Comparison of ENCODE assay signal across 8 mouse cellular contexts in the genomic region with DNA sequence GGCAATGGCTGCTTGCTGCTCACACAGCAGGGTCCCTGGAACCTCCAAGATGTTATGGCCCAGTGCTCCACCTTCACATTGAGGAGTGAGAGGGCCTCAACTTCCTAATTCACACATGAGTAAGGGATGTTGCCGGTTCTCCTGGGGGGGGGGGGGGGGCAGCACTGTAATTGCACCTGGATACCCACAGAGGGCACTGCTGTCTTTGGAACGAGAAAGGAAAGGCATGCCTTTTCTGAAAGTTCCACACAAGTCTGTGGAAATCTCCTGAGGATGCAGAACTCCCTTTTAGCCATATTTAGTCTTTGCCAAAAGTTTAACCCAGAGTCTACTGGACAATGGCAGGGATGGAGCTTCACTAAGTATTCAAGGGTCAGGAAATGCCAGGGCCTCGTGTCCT. TPM values are rescaled to one million over a fixed set of nuclear protein-coding genes. Genes with fewer than 3 reads are reported as not detected.
A peak's percentile ranks its signal among the peaks of the same experiment; 100 is the strongest.
DNase-seq lines count a peak whose midpoint lies in the region; ATAC-seq and TF ChIP-seq lines count a peak whose summit lies in the region.
"Had no signal": no experiment of that assay in that cellular context is flagged by ENCODE, and none has a peak within 500 bp of the region (broad histone marks: within the 10 kb centered on the region; RNA-seq: fewer than 3 reads in every experiment).

No protein-coding gene starts in this region.

- ATAC-seq in heart, postnatal 0 days (ENCODE audit: insufficient read depth, low read depth), result no peak; the same call in 1 of the 2 replicates
- ATAC-seq in neural tube, embryonic 11.5 days (ENCODE audit: insufficient read depth, low FRiP score, low TSS enrichment), result no peak
- ATAC-seq in common myeloid progenitor, adult 5-6 weeks (replicated peaks; ENCODE audit: low read depth, poor library complexity, severe bottlenecking), result 0 out of 2 replicates have a peak, but pooled peaks have one; percentile 9
- ATAC-seq in stomach, postnatal 0 days (ENCODE audit: low FRiP score, low TSS enrichment), result no peak

- DNase-seq in heart, postnatal 0 days (ENCODE audit: low spot score), result peak; percentile 64
- DNase-seq in heart, adult 9 months (ENCODE audit: low spot score in 2 of 2), result no peak
- DNase-seq in neural tube, embryonic 11.5 days (ENCODE audit: low spot score), result peak; percentile 36
- no peak for DNase-seq in neural tube, embryonic 10.5 days (ENCODE audit: extremely low spot score, low spot score)
- peak; percentile 65 for DNase-seq in stomach, postnatal 0 days (ENCODE audit: low spot score)
- no peak for DNase-seq in c-Kit-positive CD71-positive TER-119-positive erythroid progenitor cells, embryonic 14.5 days (ENCODE audit: low spot score)

- peaks cover 17% of the 10 kb centered on the region for H3K4me1 ChIP-seq in heart, postnatal 0 days (ENCODE audit: control insufficient read depth, insufficient read depth)
- H3K4me1 ChIP-seq in neural tube, embryonic 11.5 days (ENCODE audit: control insufficient read depth, insufficient read depth, low read length), result no peaks in the 10 kb centered on the region; the same call in 1 of the 2 replicates
- no peaks in the 10 kb centered on the region; the same call in 1 of the 2 replicates for H3K4me1 ChIP-seq in stomach, postnatal 0 days (replicated peaks; ENCODE audit: control insufficient read depth, insufficient read depth)

- no peak overlapping the region for H3K9ac ChIP-seq in heart, postnatal 0 days (replicated peaks; ENCODE audit: low read depth, low read length)
- no peak overlapping the region for H3K9ac ChIP-seq in neural tube, embryonic 11.5 days (ENCODE audit: low read length)
- no peak overlapping the region for H3K9ac ChIP-seq in stomach, postnatal 0 days (ENCODE audit: low read length)
- H3K9ac ChIP-seq: embryonic facial prominence, embryonic 15.5 days had no signal

- no peaks in the 10 kb centered on the region for H3K36me3 ChIP-seq in heart, postnatal 0 days (replicated peaks; ENCODE audit: control insufficient read depth, insufficient read depth, low read length)
- no peaks in the 10 kb centered on the region for H3K36me3 ChIP-seq in neural tube, embryonic 11.5 days (ENCODE audit: control insufficient read depth, insufficient read depth, low read length)
- no peaks in the 10 kb centered on the region for H3K36me3 ChIP-seq in stomach, postnatal 0 days (ENCODE audit: control insufficient read depth, insufficient read depth, low read length)

- 11% methylated on average over 3 of the region's 3 CpGs for WGBS in heart, postnatal 0 days
- WGBS in neural tube, embryonic 11.5 days, result 44% methylated on average over 3 of the region's 3 CpGs
- WGBS in stomach, postnatal 0 days, result 17% methylated on average over 3 of the region's 3 CpGs

- H3K27ac ChIP-seq in heart, postnatal 0 days (ENCODE audit: low read depth), result no peak overlapping the region
- no peak overlapping the region for H3K27ac ChIP-seq in neural tube, embryonic 11.5 days (ENCODE audit: low read depth, low read length)
- no peak overlapping the region for H3K27ac ChIP-seq in stomach, postnatal 0 days (replicated peaks)
- H3K27ac ChIP-seq: embryonic facial prominence, embryonic 15.5 days had no signal

- H3K9me3 ChIP-seq in heart, postnatal 0 days (replicated peaks; ENCODE audit: control insufficient read depth, low read length), result no peaks in the 10 kb centered on the region
- no peaks in the 10 kb centered on the region for H3K9me3 ChIP-seq in neural tube, embryonic 11.5 days (ENCODE audit: control insufficient read depth, low read length)
- H3K9me3 ChIP-seq in stomach, postnatal 0 days (ENCODE audit: control insufficient read depth, low read length), result no peaks in the 10 kb centered on the region
- H3K9me3 ChIP-seq: embryonic facial prominence, embryonic 15.5 days had no signal

- H3K27me3 ChIP-seq in heart, postnatal 0 days (ENCODE audit: control insufficient read depth, insufficient read depth, low read length), result no peaks in the 10 kb centered on the region
- no peaks in the 10 kb centered on the region for H3K27me3 ChIP-seq in neural tube, embryonic 11.5 days (ENCODE audit: control insufficient read depth, insufficient read depth, low read length)
- no peaks in the 10 kb centered on the region for H3K27me3 ChIP-seq in stomach, postnatal 0 days (ENCODE audit: control insufficient read depth, insufficient read depth, low read length)
- H3K27me3 ChIP-seq: embryonic facial prominence, embryonic 15.5 days had no signal

- H3K4me2 ChIP-seq in heart, postnatal 0 days (ENCODE audit: low read depth, low read length), result no peak overlapping the region
- H3K4me2 ChIP-seq in neural tube, embryonic 11.5 days (ENCODE audit: low read depth), result no peak overlapping the region
- H3K4me2 ChIP-seq in stomach, postnatal 0 days (replicated peaks; ENCODE audit: low read depth), result no peak overlapping the region
- H3K4me2 ChIP-seq: embryonic facial prominence, embryonic 15.5 days had no signal

- TF ChIP-seq EP300 in heart, postnatal 0 days (IDR thresholded peaks at IDR 0.05; ENCODE audit: low read depth), result no peak
- TF ChIP-seq EP300 in stomach, postnatal 0 days (optimal IDR thresholded peaks at IDR 0.05), result no peak

- H3K4me3 ChIP-seq in heart, postnatal 0 days (ENCODE audit: low read depth, low read length), result no peak overlapping the region
- H3K4me3 ChIP-seq in neural tube, embryonic 11.5 days (ENCODE audit: low read depth, low read length), result no peak overlapping the region
- H3K4me3 ChIP-seq in stomach, postnatal 0 days (ENCODE audit: low read depth, low read length), result no peak overlapping the region
- H3K4me3 ChIP-seq: embryonic facial prominence, embryonic 15.5 days had no signal

- peak; percentile 75 for TF ChIP-seq CTCF in heart, postnatal 0 days (IDR thresholded peaks at IDR 0.05; ENCODE audit: low read depth)
- peak; percentile 87 for TF ChIP-seq CTCF in stomach, postnatal 0 days (IDR thresholded peaks at IDR 0.05; ENCODE audit: low read depth)

RNA-seq across cellular contexts. Expression of a gene that starts 17.2 kb away (rescaled TPM):
- total RNA-seq in heart, postnatal 0 days (2014; rRNA removed; ENCODE audit: low replicate concordance), result 41.4 and 61.5 TPM in 2 replicates
- 8.2 and 10.7 TPM in 2 replicates for polyA plus RNA-seq in heart, postnatal 0 days (2015; fragmentation: Nextera tagmentation; extraction: Ambion mirVana)
- polyA plus RNA-seq in neural tube, embryonic 11.5 days (2014; fragmentation: Nextera tagmentation; extraction: Ambion mirVana), result 8.2 and 9.9 TPM in 2 replicates
- 3.0 and 7.0 TPM in 2 replicates for total RNA-seq in common myeloid progenitor, adult 5-6 weeks (2017)
- 4.2 and 5.3 TPM in 2 replicates for polyA plus RNA-seq in stomach, postnatal 0 days (2015; fragmentation: Nextera tagmentation; extraction: Ambion mirVana)

Comparison
In these comparisons a context has a peak if more than half of its experiments do, and no peak if none do; other contexts are left out.
1. DNase-seq: peak in heart, postnatal 0 days (single experiment), neural tube, embryonic 11.5 days (single experiment) and stomach, postnatal 0 days (single experiment); none in heart, adult 9 months (0 of 2), neural tube, embryonic 10.5 days (single experiment) and c-Kit-positive CD71-positive TER-119-positive erythroid progenitor cells, embryonic 14.5 days (single experiment).